Mouse (Mus musculus): ENCODE results near the gene Lpcat2. TPM values are rescaled to one million over a fixed set of nuclear protein-coding genes. Genes with fewer than 3 reads are reported as not detected.

The Lpcat2 gene
- total and polyA plus RNA-seq, 3 experiments = 5.2 to 7.5 TPM; not detected in 1

Other genes starting within 250 kb of the Lpcat2 start
- gene Irx6, start 181.1 kb upstream of the Lpcat2 start, total RNA-seq (2012; rRNA removed) = not detected in 2 replicates
- gene Irx6, start 181.1 kb upstream of the Lpcat2 start, polyA plus RNA-seq (2012; ENCODE audit: insufficient read depth in 1 of 2, insufficient read length in 2 of 2, low read depth in 1 of 2, low replicate concordance in 2 of 2, missing spikeins in 1 of 2) = not detected
- gene Mmp2, start 28.0 kb upstream of the Lpcat2 start, total RNA-seq (2012; rRNA removed) = not detected in 2 replicates
- gene Mmp2, start 28.0 kb upstream of the Lpcat2 start, polyA plus RNA-seq (2012; ENCODE audit: insufficient read depth in 1 of 2, insufficient read length in 2 of 2, low read depth in 1 of 2, low replicate concordance in 2 of 2, missing spikeins in 1 of 2) = under 1 TPM in 1 of 2 experiments, not detected in 1; 0.25 TPM
- 0.16 and 0.62 TPM in 2 replicates for gene Capns2, start 46.1 kb downstream of the Lpcat2 start, total RNA-seq (2012; rRNA removed)
- under 1 TPM in 1 of 2 experiments, not detected in 1; 0.21 TPM for gene Capns2, start 46.1 kb downstream of the Lpcat2 start, polyA plus RNA-seq (2012; ENCODE audit: insufficient read depth in 1 of 2, insufficient read length in 2 of 2, low read depth in 1 of 2, low replicate concordance in 2 of 2, missing spikeins in 1 of 2)
- gene Slc6a2, start 104.7 kb downstream of the Lpcat2 start, total RNA-seq (2012; rRNA removed) = not detected in 2 replicates
- under 1 TPM in 1 of 2 experiments, not detected in 1; 0.03 TPM for gene Slc6a2, start 104.7 kb downstream of the Lpcat2 start, polyA plus RNA-seq (2012; ENCODE audit: insufficient read depth in 1 of 2, insufficient read length in 2 of 2, low read depth in 1 of 2, low replicate concordance in 2 of 2, missing spikeins in 1 of 2)
- not detected in 2 replicates for gene Ces1a, start 192.9 kb downstream of the Lpcat2 start, total RNA-seq (2012; rRNA removed)
- gene Ces1a, start 192.9 kb downstream of the Lpcat2 start, polyA plus RNA-seq (2012; ENCODE audit: insufficient read depth in 1 of 2, insufficient read length in 2 of 2, low read depth in 1 of 2, low replicate concordance in 2 of 2, missing spikeins in 1 of 2) = not detected
- not detected in 2 replicates for gene Ces1b, start 224.7 kb downstream of the Lpcat2 start, total RNA-seq (2012; rRNA removed)
- gene Ces1b, start 224.7 kb downstream of the Lpcat2 start, polyA plus RNA-seq (2012; ENCODE audit: insufficient read depth in 1 of 2, insufficient read length in 2 of 2, low read depth in 1 of 2, low replicate concordance in 2 of 2, missing spikeins in 1 of 2) = not detected

Measured in MEL (cell line).